Mouse (Mus musculus) testis, adult 2 months (tissue): ENCODE data around the gene Med24.

Source experiments
- CTCF ChIP-seq: fragments of 200-500 bp; IDR thresholded peaks from 2 replicates; pipeline ENCODE4 v1.5.1; 2012; ENCODE audit warnings: low read depth, mild to moderate bottlenecking, inconsistent platforms, low read length, moderate library complexity; ENCODE audit not compliant: control insufficient read depth, insufficient read depth, insufficient replicate concordance
- POLR2A ChIP-seq: fragments of 200-500 bp; IDR thresholded peaks from 2 replicates; pipeline ENCODE4 v1.6.1; 2012; ENCODE audit warnings: low read depth, mild to moderate bottlenecking, inconsistent platforms, low read length, moderate library complexity; ENCODE audit not compliant: control insufficient read depth

GRCm38 (mm10) chr11:98730727-98731126, 1.5 kb upstream of the Med24 start:
- TF ChIP-seq CTCF (no peak), POLR2A (no peak)
